Mouse (Mus musculus): ENCODE measurements around the gene Gm6502. TPM values are rescaled to one million over a fixed set of nuclear protein-coding genes. Genes with fewer than 3 reads are reported as not detected.

Gene Gm6502
- polyA plus RNA-seq (2015; fragmentation: Nextera tagmentation; extraction: Ambion mirVana), result not detected in 2 replicates

GRCm38 (mm10) chr5:94314135-94314534, at the start of gene Gm6502:
Gene Gm6502 (plus strand): TSS chr5:94314435.

GRCm38 (mm10) chr5:94306696-94307095, 7.5 kb upstream of the Gm6502 start, which contains the start of gene A430089I19Rik:
Gene A430089I19Rik (minus strand): TSS chr5:94306796.

GRCm38 (mm10) chr5:94339449-94339848, 25.2 kb downstream of the Gm6502 start, which contains the start of gene AA792892:
Gene AA792892 (plus strand): TSS chr5:94339749.

Other genes with a start within 250 kb of the Gm6502 start
- not detected in 2 replicates for gene BC061212, start 243.9 kb upstream of the Gm6502 start, polyA plus RNA-seq (2015; fragmentation: Nextera tagmentation; extraction: Ambion mirVana)
- not detected in 2 replicates for gene Gm6351, start 238.1 kb upstream of the Gm6502 start, polyA plus RNA-seq (2015; fragmentation: Nextera tagmentation; extraction: Ambion mirVana)
- gene Gm3106, start 96.4 kb upstream of the Gm6502 start, polyA plus RNA-seq (2015; fragmentation: Nextera tagmentation; extraction: Ambion mirVana), result not detected in 2 replicates
- gene A430089I19Rik, start 7.6 kb upstream of the Gm6502 start, polyA plus RNA-seq (2015; fragmentation: Nextera tagmentation; extraction: Ambion mirVana), result not detected in 2 replicates
- gene AA792892, start 25.3 kb downstream of the Gm6502 start, polyA plus RNA-seq (2015; fragmentation: Nextera tagmentation; extraction: Ambion mirVana), result not detected in 2 replicates
- gene Gm7682, start 131.3 kb downstream of the Gm6502 start, polyA plus RNA-seq (2015; fragmentation: Nextera tagmentation; extraction: Ambion mirVana), result not detected in 2 replicates
- gene Gm3139, start 211.9 kb downstream of the Gm6502 start, polyA plus RNA-seq (2015; fragmentation: Nextera tagmentation; extraction: Ambion mirVana), result not detected in 2 replicates